Mouse (Mus musculus): ENCODE data around the gene Narfl.

GRCm38 (mm10) chr17:25795609-25796092 lies 22.1 kb downstream of the Narfl start, which contains the start of gene AC134908.4:
- no peak for TF ChIP-seq MYOD1 (IDR thresholded peaks at IDR 0.05; ENCODE audit: control insufficient read depth in 1 of 3, insufficient read length in 2 of 3, low read depth in 2 of 3)
- no peak for TF ChIP-seq POLR2A (IDR thresholded peaks at IDR 0.05; ENCODE audit: insufficient read length, low read depth)
- no peak for TF ChIP-seq USF1 (IDR thresholded peaks at IDR 0.05; ENCODE audit: low read depth)
- TF ChIP-seq E2F4 (IDR thresholded peaks at IDR 0.05; ENCODE audit: insufficient read depth): no peak
- TF ChIP-seq REST (IDR thresholded peaks at IDR 0.05; ENCODE audit: insufficient read depth, insufficient read length): no peak
- no peak for TF ChIP-seq CEBPB (IDR thresholded peaks at IDR 0.05; ENCODE audit: insufficient read depth, poor library complexity, severe bottlenecking)

Data from myocyte (in vitro differentiated cells).